Mouse (Mus musculus) cerebellum, adult 2 months (tissue): ENCODE data around the gene Ugt1a6b. TPM values are rescaled to one million over a fixed set of nuclear protein-coding genes. Genes with fewer than 3 reads are reported as not detected.

Experiments used
- DNase-seq, 2 experiments: peaks; one replicate each; pipeline ENCODE4 v3.0.0; 2021
- H3K27ac ChIP-seq: fragments of 200-500 bp; 2 replicates; pipeline ENCODE4 v1.5.1; 2012; ENCODE audit warnings: low read length, control low read depth, inconsistent platforms; ENCODE audit not compliant: insufficient read depth
- H3K27me3 ChIP-seq: fragments of 200-500 bp; 2 replicates; pipeline ENCODE4 v1.6.1; 2012; ENCODE audit warnings: inconsistent platforms, mild to moderate bottlenecking, low read length, moderate library complexity; ENCODE audit not compliant: control insufficient read depth, insufficient read depth
- H3K4me1 ChIP-seq: fragments of 200-500 bp; 2 replicates; pipeline ENCODE4 v1.6.1; 2011; ENCODE audit warnings: low read length; ENCODE audit not compliant: control insufficient read depth, insufficient read depth
- H3K4me3 ChIP-seq: fragments of 200-500 bp; replicated peaks from 2 replicates; pipeline ENCODE3; 2011; ENCODE audit warnings: mild to moderate bottlenecking, low read depth, low read length, control low read depth; ENCODE audit not compliant: insufficient read depth
- CTCF ChIP-seq: fragments of 200-500 bp; IDR thresholded peaks from 2 replicates; pipeline ENCODE4 v1.5.1; 2011; ENCODE audit warnings: low read depth, mild to moderate bottlenecking, control low read depth, low read length, moderate library complexity, borderline replicate concordance; ENCODE audit not compliant: insufficient read depth
- POLR2A ChIP-seq: fragments of 200-500 bp; IDR thresholded peaks from 2 replicates; pipeline ENCODE4 v1.6.1; 2011; ENCODE audit warnings: low read length, control low read depth, borderline replicate concordance; ENCODE audit not compliant: insufficient read depth
- WGBS: fragments of 180-500 bp; shearing (Covaris S2); methylation state at CpG from one replicate; pipeline ENCODE4 v1.1.7; 2018; 5-methylcytosine and 5-hydroxymethylcytosine counted together
- polyA plus RNA-seq: library from polyadenylated mRNA; depleted of rRNA; stranded (reverse); fragments of >200 nt; gene quantifications from 2 replicates; pipeline ENCODE4 v1.2.3, GENCODE M21; 2012

Gene Ugt1a6b
- polyA plus RNA-seq, 1 experiment = not detected

DNA sequence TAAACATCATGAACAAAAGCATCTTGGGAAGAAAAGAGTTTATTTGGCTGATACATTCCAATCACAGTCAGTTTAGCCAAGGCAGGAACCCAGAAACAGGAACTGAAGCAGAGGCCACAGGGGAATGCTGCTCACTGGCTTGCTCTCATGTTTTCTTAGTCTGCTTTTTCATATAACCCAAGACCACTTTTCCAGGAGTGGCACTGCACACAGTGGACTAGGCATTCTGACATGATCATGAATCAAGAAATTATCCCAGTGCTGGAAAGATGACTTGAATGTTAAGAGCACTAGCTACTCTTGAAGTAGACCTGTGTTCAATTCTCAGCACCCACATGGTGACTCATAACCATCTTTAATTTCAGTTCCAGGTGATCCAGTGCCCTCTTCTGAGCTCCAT is 122.7 kb downstream of the Ugt1a6b start:
- H3K27me3 ChIP-seq = no peaks in the 10 kb centered on the region
- no peak for DNase-seq
- no peak overlapping the region for H3K27ac ChIP-seq
- H3K4me1 ChIP-seq = no peaks in the 10 kb centered on the region
- TF ChIP-seq POLR2A (no peak), CTCF (no peak)
- no peak overlapping the region for H3K4me3 ChIP-seq

DNA sequence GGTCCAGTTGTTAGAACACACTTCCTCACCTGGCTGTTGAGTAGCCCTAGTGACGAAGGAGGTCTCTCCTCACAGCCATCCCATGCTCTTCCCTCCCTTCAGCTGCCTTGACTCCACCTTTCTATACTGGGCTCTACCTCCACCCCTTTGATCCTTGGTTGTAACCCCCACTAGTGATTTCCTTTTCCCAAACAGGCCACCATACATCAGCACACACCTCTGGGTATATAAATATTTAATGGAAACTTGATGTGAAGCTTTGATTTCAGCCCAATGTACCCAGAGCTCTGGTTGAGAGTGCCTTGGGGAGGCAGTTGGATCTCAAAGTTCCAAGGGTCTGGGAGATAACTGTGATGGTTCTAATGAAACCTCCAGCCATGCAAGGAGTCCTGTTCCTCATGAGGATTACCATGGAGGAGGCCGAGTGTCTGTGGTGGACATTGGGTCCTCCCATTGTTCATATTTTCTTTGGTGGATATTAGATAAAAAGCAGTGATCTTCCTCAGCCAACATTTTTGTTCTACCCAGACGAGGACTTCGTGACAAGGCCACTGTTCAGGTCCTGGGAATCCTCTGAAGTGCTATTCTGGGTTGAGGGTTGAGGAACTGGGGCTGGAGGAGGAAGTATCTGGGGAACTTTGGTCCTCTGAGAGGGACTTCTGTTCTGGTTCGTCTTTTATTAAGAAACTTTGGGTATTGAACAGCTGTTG is 123.8 kb downstream of the Ugt1a6b start, which contains the start of gene Mroh2a:
Gene Mroh2a (plus strand): TSS at position 317 of the 710 bp plus-strand sequence.
- DNase-seq = no peak
- H3K27me3 ChIP-seq = no peaks in the 10 kb centered on the region
- H3K27ac ChIP-seq = no peak within 1 kb of the TSS
- TF ChIP-seq CTCF (no peak), POLR2A (no peak)
- WGBS = 42% methylated on average over 5 of the region's 5 CpGs
- no peak within 1 kb of the TSS for H3K4me3 ChIP-seq
- no peaks in the 10 kb centered on the region for H3K4me1 ChIP-seq

DNA sequence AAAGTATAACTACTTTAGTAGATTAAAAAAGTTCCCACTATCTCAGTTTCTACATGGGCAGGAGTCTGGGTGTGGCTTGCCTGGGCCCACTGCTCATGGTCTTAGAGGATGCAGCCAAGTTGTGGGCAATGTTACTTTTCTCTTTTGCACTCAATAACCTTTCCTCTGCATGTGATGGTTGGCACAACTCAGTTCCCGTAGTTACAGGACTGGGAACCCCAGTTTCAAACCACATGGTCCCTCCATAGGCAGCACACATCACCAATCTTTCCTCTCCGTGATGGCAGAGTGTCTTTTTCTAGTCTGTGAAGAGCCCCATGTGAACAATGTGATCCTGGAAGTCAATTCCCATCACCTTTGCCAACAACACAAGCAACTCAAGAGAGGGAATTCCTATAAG is 124.4 kb downstream of the Ugt1a6b start:
- TF ChIP-seq CTCF (no peak), POLR2A (no peak)
- no peak overlapping the region for H3K27ac ChIP-seq
- no peak for DNase-seq
- H3K4me3 ChIP-seq = no peak overlapping the region
- H3K4me1 ChIP-seq = no peaks in the 10 kb centered on the region
- H3K27me3 ChIP-seq = no peaks in the 10 kb centered on the region
- 47% methylated on average over 2 of the region's 2 CpGs for WGBS

DNA sequence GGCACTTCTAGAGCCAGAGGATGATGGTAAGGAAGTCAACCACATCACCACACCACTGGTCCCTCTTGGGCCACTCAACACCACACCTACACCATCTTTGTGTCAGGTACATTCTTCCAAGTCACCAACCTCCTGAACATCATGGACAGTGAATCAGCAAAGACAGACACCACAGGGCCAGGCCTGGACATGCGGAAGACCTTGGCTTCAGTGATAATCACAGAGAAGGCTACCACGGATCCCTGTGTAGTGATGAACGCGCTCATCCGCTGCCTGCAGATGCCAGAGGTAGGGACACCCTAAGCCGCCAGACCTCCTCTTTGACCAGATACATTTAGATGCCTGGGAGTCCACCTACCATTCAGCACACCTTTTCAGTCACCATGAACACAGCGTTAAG is 125.1 kb downstream of the Ugt1a6b start:
- Histone ChIP-seq H3K27me3 (no peaks in the 10 kb centered on the region), H3K4me1 (no peaks in the 10 kb centered on the region), H3K27ac (no peak overlapping the region), H3K4me3 (no peak overlapping the region)
- WGBS = 69% methylated on average over 7 of the region's 7 CpGs
- TF ChIP-seq CTCF (no peak), POLR2A (no peak)
- no peak for DNase-seq

DNA sequence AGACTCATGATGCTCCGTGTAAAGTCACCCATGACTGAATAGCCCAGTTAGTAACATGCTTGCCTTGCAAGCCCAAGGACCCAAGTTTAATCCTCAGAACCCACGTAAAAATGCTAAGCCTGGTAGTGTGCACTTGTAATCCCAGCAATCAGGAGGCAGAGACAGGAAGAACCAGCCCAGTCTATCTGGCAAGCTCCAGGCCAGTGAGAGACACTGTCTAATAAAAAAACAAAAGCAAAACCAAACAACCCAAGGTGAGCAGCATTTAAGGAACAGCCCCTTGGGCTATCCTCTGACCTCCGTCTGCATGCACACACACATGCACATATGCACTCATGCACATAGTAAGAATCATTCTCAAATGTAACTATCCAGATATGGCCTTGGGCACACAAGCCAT is 126.5 kb downstream of the Ugt1a6b start:
- DNase-seq = no peak
- WGBS = 73% methylated on average over 3 of the region's 3 CpGs
- no peaks in the 10 kb centered on the region for H3K27me3 ChIP-seq
- H3K4me3 ChIP-seq = no peak overlapping the region
- no peaks in the 10 kb centered on the region for H3K4me1 ChIP-seq
- no peak overlapping the region for H3K27ac ChIP-seq
- TF ChIP-seq POLR2A (no peak), CTCF (no peak)

DNA sequence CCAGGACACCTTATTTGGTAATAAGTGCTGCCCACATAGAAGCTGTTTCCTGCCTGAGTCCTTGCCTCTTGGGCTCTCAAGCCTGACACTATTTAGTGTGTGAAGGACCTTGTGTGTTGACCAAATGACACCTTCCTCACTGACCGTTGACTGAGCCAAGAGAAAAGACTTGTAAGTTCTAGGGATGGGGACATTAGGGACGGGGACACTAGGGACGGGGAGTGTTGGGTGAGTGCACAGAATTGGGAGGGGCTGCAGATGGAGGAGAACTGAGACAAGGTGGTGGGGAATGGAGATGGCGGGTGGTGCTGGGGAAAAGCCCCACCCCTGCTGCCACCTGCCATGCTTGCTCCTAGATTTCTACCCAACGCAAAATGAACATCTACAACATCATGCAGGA is 126.9 kb downstream of the Ugt1a6b start:
- no peaks in the 10 kb centered on the region for H3K27me3 ChIP-seq
- no peak overlapping the region for H3K4me3 ChIP-seq
- DNase-seq = no peak
- 80% methylated on average over 5 of the region's 5 CpGs for WGBS
- no peaks in the 10 kb centered on the region for H3K4me1 ChIP-seq
- H3K27ac ChIP-seq = no peak overlapping the region
- TF ChIP-seq POLR2A (no peak), CTCF (no peak)

DNA sequence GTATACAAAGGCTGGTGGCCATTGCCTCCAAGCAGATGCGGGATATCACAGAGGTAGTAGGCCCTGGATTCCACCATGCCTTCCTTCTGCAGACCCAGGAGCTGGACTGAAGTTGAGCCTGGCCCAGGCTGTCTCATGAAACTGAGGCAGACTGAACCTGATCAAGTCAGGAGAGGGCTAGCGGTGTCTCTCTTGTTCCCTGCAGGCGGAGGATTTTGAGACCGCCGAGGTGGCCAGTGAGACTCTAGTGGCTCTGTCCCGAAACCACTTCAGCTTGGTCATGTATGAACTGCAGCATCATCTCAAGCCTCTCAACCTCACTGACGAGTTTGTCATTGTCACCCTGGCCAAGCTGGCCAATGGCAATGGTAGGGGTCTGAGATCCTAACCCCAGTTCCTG is 127.4 kb downstream of the Ugt1a6b start:
- 67% methylated on average over 7 of the region's 7 CpGs for WGBS
- TF ChIP-seq POLR2A (no peak), CTCF (no peak)
- DNase-seq = no peak
- Histone ChIP-seq H3K27ac (no peak overlapping the region), H3K4me1 (no peaks in the 10 kb centered on the region), H3K27me3 (no peaks in the 10 kb centered on the region), H3K4me3 (no peak overlapping the region)

DNA sequence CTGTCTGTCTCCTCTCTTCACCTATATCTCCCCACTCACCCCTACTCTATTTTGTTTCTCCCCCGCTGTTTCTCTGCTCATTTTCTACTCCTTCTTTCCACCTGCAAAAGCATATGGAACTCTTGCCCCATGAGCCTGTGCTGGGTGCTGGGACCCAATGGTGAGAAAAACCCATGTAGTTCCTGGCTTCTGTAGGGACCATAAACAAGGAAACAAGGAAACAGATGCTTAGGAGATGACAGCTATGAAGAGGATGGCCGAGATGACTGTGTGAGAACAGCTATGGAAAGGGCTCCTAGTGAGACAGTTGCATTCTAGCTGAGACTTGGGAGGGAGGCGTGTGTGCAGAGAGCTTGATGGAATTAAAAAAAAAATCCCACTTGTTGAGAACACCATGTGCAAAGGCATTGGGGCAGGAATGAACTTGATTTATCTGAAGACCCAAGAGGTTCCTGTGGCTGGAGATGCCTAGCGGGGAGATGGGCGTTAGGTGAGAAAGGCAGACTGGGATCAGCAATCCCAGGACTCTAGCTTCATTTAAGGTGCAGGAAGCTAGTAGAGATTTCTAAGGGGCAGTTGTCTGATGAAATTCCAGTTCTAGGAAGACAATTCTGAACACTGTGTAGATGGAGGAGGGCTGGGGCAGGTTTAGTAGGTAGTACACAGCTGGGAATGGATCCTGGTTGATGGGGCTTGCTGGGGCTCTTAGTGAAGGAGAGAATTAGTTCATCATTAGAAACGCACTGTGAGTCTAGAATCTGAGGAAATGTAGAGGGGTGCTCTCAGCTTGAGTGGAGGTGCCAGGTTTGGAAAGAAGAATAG is 128.1 kb downstream of the Ugt1a6b start:
- no peak for DNase-seq
- Histone ChIP-seq H3K4me3 (no peak overlapping the region), H3K27ac (no peak overlapping the region), H3K27me3 (no peaks in the 10 kb centered on the region), H3K4me1 (no peaks in the 10 kb centered on the region)
- TF ChIP-seq POLR2A (no peak), CTCF (no peak)
- WGBS = 74% methylated on average over 6 of the region's 6 CpGs
